Mouse (Mus musculus) limb, embryonic 12.5 days (tissue): ENCODE measurements around the gene Rfc1. TPM values are rescaled to one million over a fixed set of nuclear protein-coding genes. Genes with fewer than 3 reads are reported as not detected.
"Not testable (repeated sequence)": the region's sequence is repeated elsewhere in the genome, so short reads cannot be mapped to it uniquely, and the experiment has no call there.

Experiments
- ATAC-seq: fragments of 200-750 bp; cut with Nextera tagmentation; 2 replicates; pipeline ENCODE4 v1.8.0; 2017; ENCODE audit warnings: low read depth, moderate TSS enrichment; ENCODE audit not compliant: insufficient number of reproducible peaks, insufficient read depth, low FRiP score, low TSS enrichment
- H3K27ac ChIP-seq: fragments of 300-500 bp; sonication (generic); 2 replicates; pipeline ENCODE4 v1.5.1; 2016; ENCODE audit warnings: mild to moderate bottlenecking, moderate library complexity
- H3K27me3 ChIP-seq: fragments of 300-500 bp; sonication (generic); 2 replicates; pipeline ENCODE4 v1.6.1; 2016; ENCODE audit warnings: mild to moderate bottlenecking, moderate library complexity
- H3K36me3 ChIP-seq: fragments of 300-500 bp; sonication (generic); 2 replicates; pipeline ENCODE4 v1.6.1; 2016; ENCODE audit warnings: mild to moderate bottlenecking, moderate library complexity
- H3K4me1 ChIP-seq: fragments of 300-500 bp; sonication (generic); replicated peaks from 2 replicates; pipeline ENCODE4 v1.6.1; 2016
- H3K4me2 ChIP-seq: fragments of 300-500 bp; sonication (generic); 2 replicates; pipeline ENCODE4 v1.6.1; 2016; ENCODE audit warnings: mild to moderate bottlenecking, moderate library complexity
- H3K4me3 ChIP-seq: fragments of 300-500 bp; sonication (generic); replicated peaks from 2 replicates; pipeline ENCODE4 v1.5.1; 2016; ENCODE audit warnings: mild to moderate bottlenecking
- H3K9ac ChIP-seq: fragments of 300-500 bp; sonication (generic); replicated peaks from 2 replicates; pipeline ENCODE4 v1.6.1; 2016; ENCODE audit warnings: mild to moderate bottlenecking, moderate library complexity
- H3K9me3 ChIP-seq: fragments of 300-500 bp; sonication (generic); 2 replicates; pipeline ENCODE4 v1.6.1; 2016; ENCODE audit warnings: mild to moderate bottlenecking, moderate library complexity
- WGBS: fragments of 180-500 bp; shearing (Covaris S2); methylation state at CpG from one replicate; pipeline ENCODE4 v1.1.7; 2016; 5-methylcytosine and 5-hydroxymethylcytosine counted together
- polyA plus RNA-seq: library from polyadenylated mRNA; unstranded; fragments of >200 nt; fragmentation: Nextera tagmentation; extraction: Ambion mirVana; gene quantifications from 2 replicates; pipeline ENCODE4 v1.2.1, GENCODE M21; 2016

The Rfc1 gene
- polyA plus RNA-seq, 1 experiment from 2014 or later = 118 TPM

GRCm38 (mm10) chr5:65300121-65300520, 35.3 kb downstream of the Rfc1 start:
- WGBS = 89% methylated on average over 9 of the region's 9 CpGs
- no peak for ATAC-seq
- no peaks in the 10 kb centered on the region for H3K27me3 ChIP-seq
- H3K4me3 ChIP-seq = no peak overlapping the region
- H3K4me2 ChIP-seq = no peak overlapping the region
- no peaks in the 10 kb centered on the region for H3K9me3 ChIP-seq
- no peaks in the 10 kb centered on the region for H3K4me1 ChIP-seq
- H3K9ac ChIP-seq = no peak overlapping the region
- peaks cover 78% of the 10 kb centered on the region for H3K36me3 ChIP-seq
- no peak overlapping the region for H3K27ac ChIP-seq

- H3K9ac ChIP-seq, H3K27ac ChIP-seq, H3K9me3 ChIP-seq, H3K4me3 ChIP-seq, H3K4me1 ChIP-seq, H3K27me3 ChIP-seq, ATAC-seq, H3K4me2 ChIP-seq: not testable (repeated sequence)
- 90% methylated on average over 1 of the region's 1 CpGs for WGBS
- peaks cover 77% of the 10 kb centered on the region for H3K36me3 ChIP-seq
Observed at GRCm38 (mm10) chr5:65299623-65300022, 35.8 kb downstream of the Rfc1 start.

- 91% methylated on average over 7 of the region's 7 CpGs for WGBS
- Histone ChIP-seq H3K4me3 (no peak overlapping the region), H3K9ac (no peak overlapping the region), H3K36me3 (peaks cover 77% of the 10 kb centered on the region), H3K27me3 (no peaks in the 10 kb centered on the region), H3K4me2 (no peak overlapping the region), H3K27ac (no peak overlapping the region), H3K9me3 (no peaks in the 10 kb centered on the region), H3K4me1 (no peaks in the 10 kb centered on the region)
- ATAC-seq = no peak
Observed at GRCm38 (mm10) chr5:65298167-65298950, 37.1 kb downstream of the Rfc1 start.

GRCm38 (mm10) chr5:65294270-65294669, 41.2 kb downstream of the Rfc1 start:
- 63% methylated on average over 2 of the region's 2 CpGs for WGBS
- no peaks in the 10 kb centered on the region for H3K27me3 ChIP-seq
- no peaks in the 10 kb centered on the region for H3K4me1 ChIP-seq
- H3K9ac ChIP-seq = no peak overlapping the region
- no peaks in the 10 kb centered on the region for H3K9me3 ChIP-seq
- no peak overlapping the region for H3K4me2 ChIP-seq
- H3K27ac ChIP-seq = no peak overlapping the region
- no peak for ATAC-seq
- peaks cover 82% of the 10 kb centered on the region for H3K36me3 ChIP-seq
- H3K4me3 ChIP-seq = no peak overlapping the region

- no peak for ATAC-seq
- H3K9me3 ChIP-seq = no peaks in the 10 kb centered on the region
- H3K4me2 ChIP-seq = no peak overlapping the region
- no peaks in the 10 kb centered on the region for H3K4me1 ChIP-seq
- H3K36me3 ChIP-seq = peaks cover 83% of the 10 kb centered on the region
- H3K4me3 ChIP-seq = no peak overlapping the region
- H3K27me3 ChIP-seq = no peaks in the 10 kb centered on the region
- 90% methylated on average over 6 of the region's 6 CpGs for WGBS
- no peak overlapping the region for H3K9ac ChIP-seq
- H3K27ac ChIP-seq = no peak overlapping the region
Observed at GRCm38 (mm10) chr5:65293627-65294026, 41.8 kb downstream of the Rfc1 start.

- not testable (repeated sequence) for H3K27ac ChIP-seq, H3K9me3 ChIP-seq, H3K9ac ChIP-seq, H3K4me1 ChIP-seq, H3K27me3 ChIP-seq, H3K4me2 ChIP-seq, H3K4me3 ChIP-seq, ATAC-seq
- H3K36me3 ChIP-seq = peaks cover 89% of the 10 kb centered on the region
- WGBS = 89% methylated on average over 8 of the region's 8 CpGs
Observed at GRCm38 (mm10) chr5:65289009-65289408, 46.5 kb downstream of the Rfc1 start.

GRCm38 (mm10) chr5:65287751-65288701, 47.4 kb downstream of the Rfc1 start:
- ATAC-seq = no peak
- Histone ChIP-seq H3K27me3 (no peaks in the 10 kb centered on the region), H3K9me3 (no peaks in the 10 kb centered on the region), H3K9ac (no peak overlapping the region), H3K4me1 (no peaks in the 10 kb centered on the region), H3K4me2 (no peak overlapping the region), H3K36me3 (peaks cover 90% of the 10 kb centered on the region), H3K4me3 (no peak overlapping the region), H3K27ac (no peak overlapping the region)
- 86% methylated on average over 24 of the region's 24 CpGs for WGBS

GRCm38 (mm10) chr5:65284171-65284570, 51.3 kb downstream of the Rfc1 start:
- no peak overlapping the region for H3K27ac ChIP-seq
- 98% methylated on average over 3 of the region's 3 CpGs for WGBS
- H3K4me1 ChIP-seq = no peaks in the 10 kb centered on the region
- H3K27me3 ChIP-seq = no peaks in the 10 kb centered on the region
- H3K9ac ChIP-seq = no peak overlapping the region
- H3K4me3 ChIP-seq = no peak overlapping the region
- no peak overlapping the region for H3K4me2 ChIP-seq
- H3K36me3 ChIP-seq = peaks cover 74% of the 10 kb centered on the region
- no peak for ATAC-seq
- H3K9me3 ChIP-seq = no peaks in the 10 kb centered on the region

- H3K9me3 ChIP-seq = no peaks in the 10 kb centered on the region
- ATAC-seq = no peak
- H3K9ac ChIP-seq = no peak overlapping the region
- no peak overlapping the region for H3K4me2 ChIP-seq
- peaks cover 78% of the 10 kb centered on the region for H3K36me3 ChIP-seq
- H3K4me3 ChIP-seq = no peak overlapping the region
- H3K27ac ChIP-seq = no peak overlapping the region
- H3K4me1 ChIP-seq = no peaks in the 10 kb centered on the region
- WGBS = 94% methylated on average over 3 of the region's 3 CpGs
- no peaks in the 10 kb centered on the region for H3K27me3 ChIP-seq
Observed at GRCm38 (mm10) chr5:65281216-65281615, 54.3 kb downstream of the Rfc1 start.

GRCm38 (mm10) chr5:65279133-65279651, 56.3 kb downstream of the Rfc1 start:
- Histone ChIP-seq H3K4me1 (no peaks in the 10 kb centered on the region), H3K4me3 (no peak overlapping the region), H3K9me3 (no peaks in the 10 kb centered on the region), H3K27ac (no peak overlapping the region), H3K9ac (no peak overlapping the region), H3K36me3 (peaks cover 76% of the 10 kb centered on the region), H3K4me2 (no peak overlapping the region), H3K27me3 (no peaks in the 10 kb centered on the region)
- 92% methylated on average over 6 of the region's 6 CpGs for WGBS
- ATAC-seq = no peak

- 95% methylated on average over 3 of the region's 3 CpGs for WGBS
- H3K4me2 ChIP-seq = no peak overlapping the region
- no peak overlapping the region for H3K27ac ChIP-seq
- no peaks in the 10 kb centered on the region for H3K4me1 ChIP-seq
- no peak overlapping the region for H3K9ac ChIP-seq
- H3K36me3 ChIP-seq = peaks cover 92% of the 10 kb centered on the region
- H3K4me3 ChIP-seq = no peak overlapping the region
- ATAC-seq = no peak
- no peaks in the 10 kb centered on the region for H3K9me3 ChIP-seq
- no peaks in the 10 kb centered on the region for H3K27me3 ChIP-seq
Observed at GRCm38 (mm10) chr5:65273966-65274365, 61.5 kb downstream of the Rfc1 start.
